Mouse (Mus musculus) testis, adult 2 months (tissue): ENCODE data around the gene March1. TPM values are rescaled to one million over a fixed set of nuclear protein-coding genes. Genes with fewer than 3 reads are reported as not detected.

ENCODE experiments used
- H3K27ac ChIP-seq: fragments of 200-500 bp; 2 replicates; pipeline ENCODE4 v1.5.1; 2012; ENCODE audit warnings: low read depth, low read length; ENCODE audit not compliant: control insufficient read depth, insufficient read depth
- H3K27me3 ChIP-seq: fragments of 200-500 bp; 2 replicates; pipeline ENCODE4 v1.6.1; 2012; ENCODE audit warnings: mild to moderate bottlenecking, low read length, moderate library complexity; ENCODE audit not compliant: control insufficient read depth, insufficient read depth
- H3K36me3 ChIP-seq: fragments of 200-500 bp; 2 replicates; pipeline ENCODE4 v1.6.1; 2012; ENCODE audit warnings: mild to moderate bottlenecking, low read length; ENCODE audit not compliant: control insufficient read depth, insufficient read depth
- H3K4me1 ChIP-seq: fragments of 200-500 bp; 2 replicates; pipeline ENCODE4 v1.6.1; 2012; ENCODE audit warnings: low read length; ENCODE audit not compliant: control insufficient read depth, insufficient read depth
- H3K4me3 ChIP-seq: fragments of 200-500 bp; 2 replicates; pipeline ENCODE4 v1.5.1; 2012; ENCODE audit warnings: low read depth, mild to moderate bottlenecking, low read length, moderate library complexity, mixed read lengths; ENCODE audit not compliant: control insufficient read depth
- CTCF ChIP-seq: fragments of 200-500 bp; IDR thresholded peaks from 2 replicates; pipeline ENCODE4 v1.5.1; 2012; ENCODE audit warnings: low read depth, mild to moderate bottlenecking, inconsistent platforms, low read length, moderate library complexity; ENCODE audit not compliant: control insufficient read depth, insufficient read depth, insufficient replicate concordance
- POLR2A ChIP-seq: fragments of 200-500 bp; IDR thresholded peaks from 2 replicates; pipeline ENCODE4 v1.6.1; 2012; ENCODE audit warnings: low read depth, mild to moderate bottlenecking, inconsistent platforms, low read length, moderate library complexity; ENCODE audit not compliant: control insufficient read depth
- polyA plus RNA-seq: library from polyadenylated mRNA; depleted of rRNA; stranded (reverse); fragments of >200 nt; gene quantifications from 2 replicates; pipeline ENCODE4 v1.2.3, GENCODE M21; 2012

The March1 gene
- polyA plus RNA-seq, 1 experiment = 0.07 TPM

DNA sequence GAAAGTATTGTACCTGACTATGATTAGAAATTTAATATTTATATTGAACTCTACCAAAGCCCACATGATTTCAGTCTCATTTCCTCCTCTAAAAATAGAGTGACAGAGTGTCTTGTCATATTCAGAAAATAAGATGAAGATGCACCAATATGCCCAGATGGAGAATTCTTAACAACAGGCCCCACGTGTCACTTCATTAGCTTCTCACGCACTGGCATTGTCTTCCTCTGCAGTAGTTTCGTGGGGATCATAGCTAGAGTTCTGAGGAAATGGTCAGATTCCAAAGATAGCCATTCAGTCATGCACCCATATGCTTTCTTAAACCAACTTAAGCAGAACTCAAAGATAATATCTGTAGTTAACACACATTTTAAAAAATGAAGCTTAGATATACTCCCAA, 582.5 kb downstream of the March1 start:
- Histone ChIP-seq H3K4me1 (no peaks in the 10 kb centered on the region), H3K27ac (no peak overlapping the region), H3K36me3 (no peaks in the 10 kb centered on the region), H3K4me3 (no peak overlapping the region), H3K27me3 (no peaks in the 10 kb centered on the region)
- no peak for TF ChIP-seq CTCF
- TF ChIP-seq POLR2A = no peak

DNA sequence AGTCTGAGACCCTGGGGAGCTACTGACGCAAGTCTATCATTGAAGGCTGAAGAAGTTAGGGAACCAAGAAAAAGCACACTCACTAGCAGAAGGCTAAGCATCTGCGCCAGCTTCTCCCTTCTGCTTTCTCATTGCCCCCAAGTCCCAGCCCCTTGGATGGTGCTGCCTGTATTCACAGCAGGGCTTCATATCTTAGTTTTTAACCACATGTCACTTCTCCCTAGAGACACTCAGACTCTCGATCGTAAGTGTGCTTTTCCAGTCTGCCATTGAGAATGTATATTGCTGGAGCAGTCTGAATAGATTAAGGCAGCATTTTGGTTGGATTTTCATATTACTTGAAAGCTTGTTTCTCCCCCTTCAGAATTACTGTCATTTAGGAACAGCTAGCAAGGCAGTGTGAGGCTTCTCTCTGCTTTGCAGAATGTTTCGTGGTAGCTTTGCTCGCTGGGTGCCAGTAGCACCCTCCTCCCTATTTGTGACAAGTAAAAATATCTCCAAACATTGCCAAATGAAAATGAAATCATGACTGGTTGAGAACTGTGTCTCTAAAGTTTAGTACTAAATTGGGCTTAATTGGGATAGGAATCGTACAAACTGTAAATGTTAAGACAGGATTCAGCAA, 586.2 kb downstream of the March1 start:
- Histone ChIP-seq H3K4me1 (no peaks in the 10 kb centered on the region), H3K36me3 (no peaks in the 10 kb centered on the region), H3K27ac (no peak overlapping the region), H3K27me3 (no peaks in the 10 kb centered on the region), H3K4me3 (no peak overlapping the region)
- TF ChIP-seq CTCF (no peak), POLR2A (no peak)

DNA sequence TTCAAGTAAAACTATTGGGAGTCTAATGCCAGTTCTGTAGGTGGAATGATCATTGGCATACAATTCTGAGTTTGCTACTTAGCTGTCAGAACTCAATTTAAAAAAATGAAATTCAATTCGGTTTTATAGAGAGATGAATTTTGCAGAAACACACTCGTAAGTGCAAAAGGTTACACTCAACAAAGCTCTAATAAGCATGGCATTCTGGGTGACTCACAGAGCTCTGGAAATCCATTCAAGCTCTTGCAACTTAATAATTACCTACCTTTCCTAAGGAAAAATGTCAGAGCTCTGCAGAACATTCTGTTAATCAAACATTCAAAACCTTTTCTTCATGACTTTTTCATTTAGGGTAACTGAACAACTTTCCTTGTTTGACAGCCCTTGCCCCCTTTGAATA, 591.9 kb downstream of the March1 start:
- TF ChIP-seq CTCF (no peak), POLR2A (no peak)
- no peaks in the 10 kb centered on the region for H3K36me3 ChIP-seq
- no peaks in the 10 kb centered on the region for H3K4me1 ChIP-seq
- H3K27ac ChIP-seq = no peak overlapping the region
- H3K27me3 ChIP-seq = no peaks in the 10 kb centered on the region
- H3K4me3 ChIP-seq = no peak overlapping the region

DNA sequence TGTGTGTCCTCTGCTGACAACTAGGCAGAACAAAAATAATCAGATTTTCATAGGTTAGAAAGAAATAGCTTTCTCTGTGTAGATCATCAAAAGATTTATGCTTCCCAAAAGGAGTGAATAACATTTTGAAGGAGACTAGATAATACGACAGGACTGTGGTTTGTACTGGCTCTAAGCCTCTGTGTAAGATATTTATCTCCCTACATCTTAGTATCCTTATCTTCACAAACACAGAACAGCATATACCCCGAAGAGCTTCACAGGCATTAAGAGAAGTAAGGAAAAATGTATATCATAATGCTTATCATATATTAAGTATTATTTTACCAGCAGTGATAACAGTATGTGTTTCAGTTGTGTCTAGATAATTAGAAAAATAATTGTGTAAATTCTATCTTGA, 592.6 kb downstream of the March1 start:
- no peaks in the 10 kb centered on the region for H3K36me3 ChIP-seq
- TF ChIP-seq CTCF = no peak
- no peak for TF ChIP-seq POLR2A
- H3K27me3 ChIP-seq = no peaks in the 10 kb centered on the region
- no peaks in the 10 kb centered on the region for H3K4me1 ChIP-seq
- no peak overlapping the region for H3K27ac ChIP-seq
- H3K4me3 ChIP-seq = no peak overlapping the region

DNA sequence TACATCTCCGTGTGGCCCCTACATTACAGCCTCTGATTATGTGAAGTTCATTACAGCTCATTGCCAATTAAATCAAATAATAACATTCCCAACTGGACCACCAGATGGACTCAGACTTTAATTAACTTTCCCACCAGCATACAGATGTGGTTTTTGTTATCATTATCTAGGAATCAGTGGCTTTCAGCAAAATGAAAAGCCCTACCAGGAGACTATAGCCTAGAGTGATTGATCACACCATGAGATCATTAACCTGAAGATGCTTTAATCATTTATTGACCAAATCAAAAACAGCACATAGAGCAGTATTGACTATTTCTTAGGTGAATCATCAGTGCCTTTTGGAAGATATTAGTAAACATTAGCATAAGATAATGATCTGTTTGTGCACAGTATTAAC, 602.3 kb downstream of the March1 start:
- no peak overlapping the region for H3K4me3 ChIP-seq
- no peak overlapping the region for H3K27ac ChIP-seq
- no peaks in the 10 kb centered on the region for H3K4me1 ChIP-seq
- no peak for TF ChIP-seq CTCF
- H3K36me3 ChIP-seq = no peaks in the 10 kb centered on the region
- no peaks in the 10 kb centered on the region for H3K27me3 ChIP-seq

DNA sequence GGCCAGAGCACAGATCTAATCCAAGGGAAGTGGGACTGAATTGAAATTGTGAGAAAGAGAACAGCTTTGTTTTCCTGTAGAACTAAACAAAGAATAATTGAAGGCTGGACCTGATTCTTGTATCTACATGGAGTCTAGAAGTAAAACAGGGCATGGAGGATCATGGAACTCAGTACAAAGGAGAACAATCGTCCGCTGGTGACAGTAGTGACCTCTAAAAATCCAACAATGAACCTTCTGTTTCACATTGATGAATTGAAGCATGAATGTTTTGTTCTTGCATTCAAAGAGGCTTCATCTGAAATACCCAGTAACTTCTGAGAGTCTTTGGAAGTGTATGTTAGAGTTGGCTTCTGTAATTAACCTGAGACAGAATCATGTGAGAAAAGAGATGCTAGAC, 612.2 kb downstream of the March1 start:
- H3K4me1 ChIP-seq = no peaks in the 10 kb centered on the region
- no peaks in the 10 kb centered on the region for H3K27me3 ChIP-seq
- TF ChIP-seq POLR2A (no peak), CTCF (no peak)
- H3K4me3 ChIP-seq = no peak overlapping the region
- H3K27ac ChIP-seq = no peak overlapping the region
- no peaks in the 10 kb centered on the region for H3K36me3 ChIP-seq

DNA sequence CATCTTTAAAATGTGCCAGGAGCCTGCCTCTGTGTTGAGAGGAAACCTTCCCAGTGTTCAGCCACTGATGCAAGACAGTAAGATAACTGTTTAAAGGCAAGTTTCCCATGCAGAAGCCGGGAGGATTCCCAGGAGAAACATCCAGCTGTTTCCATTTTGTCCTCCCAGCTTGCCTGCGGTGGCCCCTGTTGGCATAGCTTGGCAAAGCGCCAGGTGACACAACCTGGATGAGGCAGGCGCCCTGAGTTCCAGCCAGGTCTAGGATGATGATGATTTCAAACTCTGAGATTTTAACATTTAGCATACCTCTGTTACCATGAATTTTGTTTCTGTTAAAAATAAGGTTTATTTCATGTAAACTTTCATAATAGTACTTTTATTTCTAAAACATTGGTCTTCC, 651.8 kb downstream of the March1 start:
- H3K27me3 ChIP-seq = no peaks in the 10 kb centered on the region
- TF ChIP-seq POLR2A = no peak
- no peak for TF ChIP-seq CTCF

DNA sequence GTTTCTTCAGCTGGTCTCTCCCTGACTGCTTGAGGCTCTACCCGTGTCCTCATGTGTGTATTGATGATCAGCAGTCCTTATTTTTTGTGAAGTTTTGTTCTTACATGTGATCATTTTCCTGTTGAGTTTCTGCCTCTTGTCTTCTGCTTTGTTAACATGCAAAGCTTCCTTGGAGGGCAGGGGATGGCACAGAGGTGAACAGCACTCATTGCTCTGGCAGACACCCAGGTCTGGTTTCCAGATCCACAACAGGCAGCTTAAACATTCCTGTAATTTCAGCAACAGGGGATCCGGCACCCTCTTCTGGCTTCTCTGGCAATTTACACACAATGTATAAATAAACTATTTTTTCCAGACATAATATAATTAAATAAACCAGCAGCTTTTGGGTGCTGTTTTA, 652.4 kb downstream of the March1 start:
- H3K27ac ChIP-seq = no peak overlapping the region
- no peaks in the 10 kb centered on the region for H3K27me3 ChIP-seq
- no peak for TF ChIP-seq POLR2A
- TF ChIP-seq CTCF = no peak
- H3K36me3 ChIP-seq = no peaks in the 10 kb centered on the region
- no peaks in the 10 kb centered on the region for H3K4me1 ChIP-seq
- no peak overlapping the region for H3K4me3 ChIP-seq

More for the DNA sequence above, 651.8 kb downstream of the March1 start:
- Histone ChIP-seq H3K36me3 (no peaks in the 10 kb centered on the region), H3K4me1 (no peaks in the 10 kb centered on the region), H3K27ac (no peak overlapping the region), H3K4me3 (no peak overlapping the region)
